ENCODE assay signal across 10 mouse cellular contexts in the genomic region with DNA sequence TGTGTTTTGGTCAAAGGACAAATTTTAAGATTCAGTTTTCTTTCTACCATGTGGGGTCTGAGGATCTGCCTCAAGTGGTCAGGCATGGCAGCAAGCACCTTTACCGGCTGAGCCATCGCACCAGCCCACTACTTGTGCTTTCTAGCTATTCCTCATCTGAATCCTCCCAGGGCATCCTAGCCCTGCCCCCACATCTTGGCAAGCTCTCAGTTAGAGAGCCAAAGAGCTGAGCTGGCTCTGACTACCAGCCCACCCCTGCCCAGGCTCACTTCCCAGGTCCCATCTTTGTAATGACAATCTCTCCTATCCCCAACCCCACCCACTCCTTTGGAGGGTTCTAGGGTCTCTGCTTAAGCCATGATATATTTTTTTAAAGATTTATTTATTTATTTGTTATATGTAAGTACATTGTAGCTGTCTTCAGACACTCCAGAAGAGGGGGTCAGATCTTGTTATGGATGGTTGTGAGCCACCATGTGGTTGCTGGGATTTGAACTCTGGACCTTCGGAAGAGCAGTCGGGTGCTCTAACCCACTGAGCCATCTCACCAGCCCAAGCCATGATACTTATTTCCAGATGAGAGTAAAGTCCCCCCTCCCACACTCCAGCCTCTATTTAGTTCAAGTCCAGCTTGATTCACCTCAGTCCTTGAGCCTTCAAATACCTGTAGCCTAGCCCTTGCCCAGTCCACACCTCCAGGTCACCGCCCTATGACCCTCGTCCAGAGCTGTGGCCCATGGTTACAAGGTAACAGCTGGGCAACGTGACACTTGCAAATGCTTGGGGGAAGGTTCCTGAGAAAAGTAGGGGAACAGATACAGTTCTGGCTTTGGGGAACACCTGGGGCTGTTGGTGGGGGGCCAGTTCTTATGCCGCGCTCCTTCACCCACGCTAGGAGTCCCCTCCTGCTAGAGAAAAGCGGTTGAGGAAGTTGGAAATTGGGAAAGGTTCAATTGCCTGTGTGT. TPM values are rescaled to one million over a fixed set of nuclear protein-coding genes. Genes with fewer than 3 reads are reported as not detected.
DNase-seq lines count a peak whose midpoint lies in the region; ATAC-seq and TF ChIP-seq lines count a peak whose summit lies in the region.
"Had no signal": no experiment of that assay in that cellular context is flagged by ENCODE, and none has a peak within 500 bp of the region (broad histone marks: within the 10 kb centered on the region; RNA-seq: fewer than 3 reads in every experiment).

No protein-coding gene starts in this region.

- TF ChIP-seq CTCF in intestine, postnatal 0 days (IDR thresholded peaks at IDR 0.05; ENCODE audit: low read depth): no peak

- no peaks in the 10 kb centered on the region for H3K9me3 ChIP-seq in heart, embryonic 11.5 days (replicated peaks; ENCODE audit: control insufficient read depth, low read length)
- no peaks in the 10 kb centered on the region for H3K9me3 ChIP-seq in megakaryocyte, embryonic 14.5 days
- no peaks in the 10 kb centered on the region for H3K9me3 ChIP-seq in intestine, postnatal 0 days (ENCODE audit: control insufficient read depth)
- H3K9me3 ChIP-seq: G1E had no signal

- H3K9ac ChIP-seq in heart, embryonic 11.5 days (ENCODE audit: low read depth, low read length): no peak overlapping the region
- no peak overlapping the region for H3K9ac ChIP-seq in intestine, postnatal 0 days (ENCODE audit: low read depth, low read length)

- H3K27me3 ChIP-seq in heart, embryonic 11.5 days (ENCODE audit: control insufficient read depth, insufficient read depth, low read length): peaks cover 38% of the 10 kb centered on the region
- H3K27me3 ChIP-seq in megakaryocyte, embryonic 14.5 days (replicated peaks): peaks cover 55% of the 10 kb centered on the region
- peaks cover 38% of the 10 kb centered on the region for H3K27me3 ChIP-seq in intestine, postnatal 0 days (replicated peaks; ENCODE audit: control insufficient read depth, insufficient read depth, low read length)

- ATAC-seq in heart, embryonic 11.5 days (replicated peaks; ENCODE audit: insufficient number of reproducible peaks, low FRiP score, low TSS enrichment): no peak
- no peak for ATAC-seq in megakaryocyte, adult 5-6 weeks (ENCODE audit: poor library complexity, severe bottlenecking)
- ATAC-seq in intestine, postnatal 0 days: no peak

- no peak for DNase-seq in heart, adult 18-20 months
- peak; percentile 46 for DNase-seq in right cerebral cortex, postnatal 4 days
- no peak for DNase-seq in adrenal gland, postnatal 4 days (ENCODE audit: low spot score in 2 of 2)
- DNase-seq in spleen, postnatal 36 days (ENCODE audit: low spot score in 2 of 2): no peak
- DNase-seq: cerebellum, adult 11 months had no signal

- H3K4me2 ChIP-seq in heart, embryonic 11.5 days: peak overlapping the region; percentile 97
- H3K4me2 ChIP-seq in intestine, postnatal 0 days (replicated peaks; ENCODE audit: low read depth): peak overlapping the region; percentile 83; the same call in 1 of the 2 replicates

- H3K36me3 ChIP-seq in heart, embryonic 11.5 days (ENCODE audit: control insufficient read depth, insufficient read depth, low read length): no peaks in the 10 kb centered on the region
- H3K36me3 ChIP-seq in megakaryocyte, embryonic 14.5 days (replicated peaks; ENCODE audit: low read length): no peaks in the 10 kb centered on the region
- no peaks in the 10 kb centered on the region for H3K36me3 ChIP-seq in intestine, postnatal 0 days (ENCODE audit: control insufficient read depth, insufficient read depth)
- H3K36me3 ChIP-seq: G1E had no signal

- WGBS in heart, embryonic 11.5 days (ENCODE audit: insufficient replicate concordance): 31% methylated on average over 11 of the region's 11 CpGs
- 40% methylated on average over 11 of the region's 11 CpGs for WGBS in intestine, postnatal 0 days

- no peak overlapping the region; the same call in 1 of the 2 replicates for H3K4me3 ChIP-seq in heart, embryonic 11.5 days (ENCODE audit: low read depth, low read length)
- peak overlapping the region; percentile 88 for H3K4me3 ChIP-seq in megakaryocyte, embryonic 14.5 days (replicated peaks)
- H3K4me3 ChIP-seq in intestine, postnatal 0 days (ENCODE audit: low read depth, low read length): no peak overlapping the region

- no peak overlapping the region for H3K27ac ChIP-seq in heart, embryonic 11.5 days (ENCODE audit: low read depth, low read length)
- H3K27ac ChIP-seq in intestine, postnatal 0 days (ENCODE audit: low read depth, low read length): no peak overlapping the region

- H3K4me1 ChIP-seq in heart, embryonic 11.5 days (ENCODE audit: control insufficient read depth, insufficient read depth, low read length): peaks cover 40% of the 10 kb centered on the region
- peaks cover 75% of the 10 kb centered on the region for H3K4me1 ChIP-seq in megakaryocyte, embryonic 14.5 days
- 0 out of 2 replicates have a peak, but pooled peaks cover 5% of the 10 kb centered on the region for H3K4me1 ChIP-seq in intestine, postnatal 0 days (replicated peaks; ENCODE audit: control insufficient read depth, insufficient read depth, low read length)

RNA-seq across cellular contexts. Expression of gene Pde4a, which starts 2.1 kb away (rescaled TPM):
- 7.6 and 8.3 TPM in 2 replicates for polyA plus RNA-seq in heart, embryonic 11.5 days (2014; fragmentation: Nextera tagmentation; extraction: Ambion mirVana)
- 10 to 100 TPM; 52.5 to 59.1 TPM for total RNA-seq in heart, adult 18-20 months (2021)
- 8.2 and 26.2 TPM in 2 replicates for polyA plus RNA-seq in megakaryocyte, embryonic 14.5 days (2012; ENCODE audit: insufficient read depth, low replicate concordance)
- 6.8 and 7.3 TPM in 2 replicates for total RNA-seq in megakaryocyte, adult 5-6 weeks (2015)
- 3.0 and 3.9 TPM in 2 replicates for total RNA-seq in megakaryocyte, adult 5-6 weeks (2017)
- polyA plus RNA-seq in intestine, postnatal 0 days (2015; fragmentation: Nextera tagmentation; extraction: Ambion mirVana): 2.8 and 3.5 TPM in 2 replicates
- 10 to 100 TPM in 1 of 2 experiments, 1 to 10 TPM in 1; 9.7 to 10.6 TPM for total RNA-seq in adrenal gland, postnatal 4 days (2021)

RNA-seq across cellular contexts. Expression of gene Cdc37, which starts 13.6 kb away (rescaled TPM):
- polyA plus RNA-seq in heart, embryonic 11.5 days (2014; fragmentation: Nextera tagmentation; extraction: Ambion mirVana): 254 and 266 TPM in 2 replicates
- 100 to 1,000 TPM; 160 to 168 TPM for total RNA-seq in heart, adult 18-20 months (2021)
- 62.5 and 150 TPM in 2 replicates for polyA plus RNA-seq in megakaryocyte, embryonic 14.5 days (2012; ENCODE audit: insufficient read depth, low replicate concordance)
- total RNA-seq in megakaryocyte, adult 5-6 weeks (2015): 39.6 and 49.0 TPM in 2 replicates
- total RNA-seq in megakaryocyte, adult 5-6 weeks (2017): 149 and 165 TPM in 2 replicates
- 113 and 115 TPM in 2 replicates for polyA plus RNA-seq in intestine, postnatal 0 days (2015; fragmentation: Nextera tagmentation; extraction: Ambion mirVana)
- 100 to 1,000 TPM; 174 to 190 TPM for total RNA-seq in adrenal gland, postnatal 4 days (2021)

RNA-seq across cellular contexts. Expression of gene Tyk2, which starts 32.3 kb away (rescaled TPM):
- polyA plus RNA-seq in heart, embryonic 11.5 days (2014; fragmentation: Nextera tagmentation; extraction: Ambion mirVana): 9.4 and 10.9 TPM in 2 replicates
- total RNA-seq in heart, adult 18-20 months (2021): 10 to 100 TPM in 1 of 2 experiments, 1 to 10 TPM in 1; 8.0 to 10.3 TPM
- polyA plus RNA-seq in megakaryocyte, embryonic 14.5 days (2012; ENCODE audit: insufficient read depth, low replicate concordance): 15.5 and 17.9 TPM in 2 replicates
- 24.9 and 30.9 TPM in 2 replicates for total RNA-seq in megakaryocyte, adult 5-6 weeks (2015)
- 33.5 and 37.0 TPM in 2 replicates for total RNA-seq in megakaryocyte, adult 5-6 weeks (2017)
- polyA plus RNA-seq in intestine, postnatal 0 days (2015; fragmentation: Nextera tagmentation; extraction: Ambion mirVana): 8.0 and 9.2 TPM in 2 replicates
- total RNA-seq in adrenal gland, postnatal 4 days (2021): 10 to 100 TPM; 18.9 to 19.2 TPM

Comparison
In these comparisons a context has a peak if more than half of its experiments do, and no peak if none do; other contexts are left out.
1. RNA of gene Pde4a, which starts 2.1 kb away (total RNA-seq): 52.5 to 59.1 TPM in heart, adult 18-20 months; 9.7 to 10.6 TPM in adrenal gland, postnatal 4 days and 3.0 to 7.3 TPM in megakaryocyte, adult 5-6 weeks; every median in the first group is over 4 times any median in the second.